Mouse (Mus musculus) brain, embryonic 14.5 days (tissue): ENCODE results near the gene Myef2. TPM values are rescaled to one million over a fixed set of nuclear protein-coding genes. Genes with fewer than 3 reads are reported as not detected.

Experiments used
- DNase-seq: peaks from one replicate; pipeline ENCODE4 v3.0.0-alpha.2; 2011; ENCODE audit warnings: low read depth
- CTCF ChIP-seq: fragments of 200-500 bp; IDR thresholded peaks from 2 replicates; pipeline ENCODE4 v1.5.1; 2012; ENCODE audit warnings: inconsistent platforms, mild to moderate bottlenecking, moderate library complexity, borderline replicate concordance; ENCODE audit not compliant: insufficient read depth, insufficient read length; ENCODE audit errors: extremely low read depth
- POLR2A ChIP-seq: fragments of 200-500 bp; IDR thresholded peaks from 2 replicates; pipeline ENCODE4 v1.6.1; 2012; ENCODE audit warnings: mild to moderate bottlenecking, inconsistent platforms, borderline replicate concordance; ENCODE audit not compliant: poor library complexity, insufficient read depth, insufficient read length, severe bottlenecking; ENCODE audit errors: extremely low read depth
- polyA plus RNA-seq: library from polyadenylated mRNA; depleted of rRNA; stranded (reverse); fragments of >200 nt; gene quantifications from 2 replicates; pipeline ENCODE4 v1.2.3, GENCODE M21; 2012; rRNA removed

The Myef2 gene
- polyA plus RNA-seq, 1 experiment = 175 TPM

GRCm38 (mm10) chr2:125061451-125061850 lies 62.0 kb downstream of the Myef2 start:
- TF ChIP-seq CTCF = no peak
- TF ChIP-seq POLR2A = no peak

GRCm38 (mm10) chr2:125057250-125057815 lies 66.1 kb downstream of the Myef2 start:
- DNase-seq = peak; percentile 65
- TF ChIP-seq CTCF (peak; percentile 56; the same call in 1 of the 2 replicates), POLR2A (no peak)

More at GRCm38 (mm10) chr2:125061451-125061850, 62.0 kb downstream of the Myef2 start:
- DNase-seq = no peak

GRCm38 (mm10) chr2:125055316-125055903 lies 68.1 kb downstream of the Myef2 start:
- peak; percentile 7; the same call in 1 of the 2 replicates for TF ChIP-seq CTCF
- TF ChIP-seq POLR2A = no peak

More at GRCm38 (mm10) chr2:125055316-125055903, 68.1 kb downstream of the Myef2 start:
- DNase-seq = no peak

Other genes starting within 250 kb of the Myef2 start
- 1.4 and 1.5 TPM in 2 replicates for gene Slc24a5, start 55.5 kb downstream of the Myef2 start, polyA plus RNA-seq
- gene Ctxn2, start 13.0 kb upstream of the Myef2 start, polyA plus RNA-seq = 1.9 and 3.1 TPM in 2 replicates
- gene Slc12a1, start 28.8 kb upstream of the Myef2 start, polyA plus RNA-seq = 0.04 and 0.11 TPM in 2 replicates
- gene Dut, start 123.5 kb upstream of the Myef2 start, polyA plus RNA-seq = 57.0 and 77.4 TPM in 2 replicates